ENCODE assay signal across 9 mouse cellular contexts in genomic region chr4:107163756-107164587, GRCm38 (mm10). TPM values are rescaled to one million over a fixed set of nuclear protein-coding genes. Genes with fewer than 3 reads are reported as not detected.
DNase-seq lines count a peak whose midpoint lies in the region; ATAC-seq and TF ChIP-seq lines count a peak whose summit lies in the region.
"Had no signal": no experiment of that assay in that cellular context is flagged by ENCODE, and none has a peak within 500 bp of the region (broad histone marks: within the 10 kb centered on the region; RNA-seq: fewer than 3 reads in every experiment).

No protein-coding gene starts in this region.

- peaks cover 73% of the 10 kb centered on the region for H3K36me3 ChIP-seq in G1E (replicated peaks)
- H3K36me3 ChIP-seq in forebrain, embryonic 13.5 days (ENCODE audit: poor library complexity, severe bottlenecking): peaks cover 29% of the 10 kb centered on the region
- peaks cover 38% of the 10 kb centered on the region for H3K36me3 ChIP-seq in hindbrain, embryonic 13.5 days
- 0 out of 2 replicates have a peak, but pooled peaks cover 8% of the 10 kb centered on the region for H3K36me3 ChIP-seq in lung, postnatal 0 days (ENCODE audit: insufficient read depth, low read length)

- peaks cover 27% of the 10 kb centered on the region for H3K4me1 ChIP-seq in G1E (ENCODE audit: insufficient read depth, low read depth, low read length)
- H3K4me1 ChIP-seq in forebrain, embryonic 13.5 days: peaks cover 3% of the 10 kb centered on the region; the same call in 1 of the 2 replicates
- peaks cover 8% of the 10 kb centered on the region for H3K4me1 ChIP-seq in hindbrain, embryonic 13.5 days (replicated peaks)
- H3K4me1 ChIP-seq in lung, postnatal 0 days (ENCODE audit: insufficient read depth, low read depth, low read length): no peaks in the 10 kb centered on the region
- H3K4me1 ChIP-seq: heart, embryonic 15.5 days had no signal

- peak; percentile 52 for DNase-seq in G1E (ENCODE audit: low spot score)
- DNase-seq in c-Kit-positive CD71-positive TER-119-positive erythroid progenitor cells, embryonic 14.5 days (ENCODE audit: low spot score): peak; percentile 76
- peak; percentile 70 to 79 for DNase-seq in layer of hippocampus, postnatal 10 days (ENCODE audit: low spot score in 2 of 2)
- peak; percentile 89 for DNase-seq in lung, postnatal 0 days (ENCODE audit: low spot score)
- peak; percentile 26 for DNase-seq in ovary, postnatal 10 days (ENCODE audit: low spot score)
- peak; percentile 23 to 40 for DNase-seq in thymus, adult 18-20 months

- TF ChIP-seq CTCF in G1E (IDR thresholded peaks at IDR 0.05; ENCODE audit: low read depth, low read length): peak; percentile 90
- TF ChIP-seq CTCF in lung, postnatal 0 days (IDR thresholded peaks at IDR 0.05): peak; percentile 99

- no peaks in the 10 kb centered on the region for H3K9me3 ChIP-seq in G1E (replicated peaks)
- no peaks in the 10 kb centered on the region for H3K9me3 ChIP-seq in forebrain, embryonic 13.5 days (replicated peaks)
- no peaks in the 10 kb centered on the region for H3K9me3 ChIP-seq in hindbrain, embryonic 13.5 days
- no peaks in the 10 kb centered on the region for H3K9me3 ChIP-seq in lung, postnatal 0 days (ENCODE audit: low read length)
- H3K9me3 ChIP-seq: heart, embryonic 15.5 days had no signal

- no peak for ATAC-seq in G1E (ENCODE audit: extremely low read depth, insufficient number of reproducible peaks, low FRiP score, poor library complexity, severe bottlenecking)
- ATAC-seq in forebrain, embryonic 13.5 days: peak; percentile 84
- peak; percentile 57; the same call in 1 of the 2 replicates for ATAC-seq in hindbrain, embryonic 13.5 days (ENCODE audit: low FRiP score)
- ATAC-seq in lung, postnatal 0 days: peak; percentile 75

- H3K27me3 ChIP-seq in G1E (ENCODE audit: insufficient read depth, low read length): no peaks in the 10 kb centered on the region
- H3K27me3 ChIP-seq in forebrain, embryonic 13.5 days: no peaks in the 10 kb centered on the region
- H3K27me3 ChIP-seq in hindbrain, embryonic 13.5 days: no peaks in the 10 kb centered on the region
- no peaks in the 10 kb centered on the region for H3K27me3 ChIP-seq in lung, postnatal 0 days (replicated peaks; ENCODE audit: insufficient read depth, low read length)
- H3K27me3 ChIP-seq: heart, embryonic 15.5 days had no signal

- TF ChIP-seq EP300 in lung, postnatal 0 days (IDR thresholded peaks at IDR 0.05): peak; percentile 70; the same call in 1 of the 2 replicates

- H3K4me3 ChIP-seq in G1E (ENCODE audit: low read depth, low read length): no peak overlapping the region
- H3K4me3 ChIP-seq in forebrain, embryonic 13.5 days: no peak overlapping the region
- no peak overlapping the region for H3K4me3 ChIP-seq in hindbrain, embryonic 13.5 days
- H3K4me3 ChIP-seq in lung, postnatal 0 days (ENCODE audit: low read depth, low read length): no peak overlapping the region
- H3K4me3 ChIP-seq: heart, embryonic 15.5 days had no signal

- WGBS in forebrain, embryonic 13.5 days: 51% methylated on average over 9 of the region's 9 CpGs
- 36% methylated on average over 9 of the region's 9 CpGs for WGBS in hindbrain, embryonic 13.5 days
- WGBS in lung, postnatal 0 days: 24% methylated on average over 9 of the region's 9 CpGs

- H3K27ac ChIP-seq in forebrain, embryonic 13.5 days: peak overlapping the region; percentile 45; the same call in 1 of the 2 replicates
- H3K27ac ChIP-seq in hindbrain, embryonic 13.5 days: peak overlapping the region; percentile 53; the same call in 1 of the 2 replicates
- H3K27ac ChIP-seq in lung, postnatal 0 days (ENCODE audit: low read length): no peak overlapping the region
- H3K27ac ChIP-seq: heart, embryonic 15.5 days had no signal

- no peak overlapping the region for H3K4me2 ChIP-seq in forebrain, embryonic 13.5 days
- no peak overlapping the region for H3K4me2 ChIP-seq in hindbrain, embryonic 13.5 days
- no peak overlapping the region for H3K4me2 ChIP-seq in lung, postnatal 0 days (replicated peaks; ENCODE audit: low read depth, low read length)
- H3K4me2 ChIP-seq: heart, embryonic 15.5 days had no signal

- 0 out of 2 replicates have a peak overlapping the region, but pooled peaks have one; percentile 7 for H3K9ac ChIP-seq in forebrain, embryonic 13.5 days
- 0 out of 2 replicates have a peak overlapping the region, but pooled peaks have one; percentile 24 for H3K9ac ChIP-seq in hindbrain, embryonic 13.5 days
- H3K9ac ChIP-seq in lung, postnatal 0 days (replicated peaks; ENCODE audit: low read depth): no peak overlapping the region
- H3K9ac ChIP-seq: heart, embryonic 15.5 days had no signal

RNA-seq across cellular contexts. Expression of gene Tmem59, which starts 14.2 kb away (rescaled TPM):
- total RNA-seq in G1E (2014; fragmentation: Nextera tagmentation) (191 and 209 TPM in 2 replicates), G1E (2017) (89.2 and 113 TPM in 2 replicates)
- polyA plus RNA-seq in G1E (2012): 74.2 and 102 TPM in 2 replicates
- polyA plus RNA-seq in forebrain, embryonic 13.5 days (2015; fragmentation: Nextera tagmentation; extraction: Ambion mirVana): 335 and 337 TPM in 2 replicates
- polyA plus RNA-seq in hindbrain, embryonic 13.5 days (2015; fragmentation: Nextera tagmentation; extraction: Ambion mirVana): 410 and 431 TPM in 2 replicates
- total RNA-seq in layer of hippocampus, postnatal 10 days (2021): 100 to 1,000 TPM; 154 to 161 TPM
- polyA plus RNA-seq in lung, postnatal 0 days (2015; fragmentation: Nextera tagmentation; extraction: Ambion mirVana): 790 and 798 TPM in 2 replicates

RNA-seq across cellular contexts. Expression of gene Tceanc2, which starts 14.9 kb away (rescaled TPM):
- total RNA-seq in G1E (2014; fragmentation: Nextera tagmentation) (26.5 and 65.8 TPM in 2 replicates), G1E (2017) (15.1 and 15.8 TPM in 2 replicates)
- 13.4 and 17.6 TPM in 2 replicates for polyA plus RNA-seq in G1E (2012)
- polyA plus RNA-seq in forebrain, embryonic 13.5 days (2015; fragmentation: Nextera tagmentation; extraction: Ambion mirVana): 38.9 and 52.3 TPM in 2 replicates
- 25.2 and 26.1 TPM in 2 replicates for polyA plus RNA-seq in hindbrain, embryonic 13.5 days (2015; fragmentation: Nextera tagmentation; extraction: Ambion mirVana)
- 10 to 100 TPM; 22.3 to 23.0 TPM for total RNA-seq in layer of hippocampus, postnatal 10 days (2021)
- polyA plus RNA-seq in lung, postnatal 0 days (2015; fragmentation: Nextera tagmentation; extraction: Ambion mirVana): 20.7 and 22.0 TPM in 2 replicates

RNA-seq across cellular contexts. Expression of gene Ldlrad1, which starts 45.0 kb away (rescaled TPM):
- total RNA-seq in G1E (2014; fragmentation: Nextera tagmentation) (0.75 TPM in 1 of 2 replicates, not detected in the other), G1E (2017) (not detected in 2 replicates)
- polyA plus RNA-seq in G1E (2012): not detected in 2 replicates
- polyA plus RNA-seq in forebrain, embryonic 13.5 days (2015; fragmentation: Nextera tagmentation; extraction: Ambion mirVana): not detected in 2 replicates
- polyA plus RNA-seq in hindbrain, embryonic 13.5 days (2015; fragmentation: Nextera tagmentation; extraction: Ambion mirVana): not detected in 2 replicates
- not detected for total RNA-seq in layer of hippocampus, postnatal 10 days (2021)
- polyA plus RNA-seq in lung, postnatal 0 days (2015; fragmentation: Nextera tagmentation; extraction: Ambion mirVana): 3.5 and 3.8 TPM in 2 replicates
- polyA plus RNA-seq: heart, embryonic 15.5 days had no signal

Comparison
In these comparisons a context has a peak if more than half of its experiments do, and no peak if none do; other contexts are left out.
1. DNase-seq: peak in every context shown above with its lines; median percentile 89 in lung, postnatal 0 days; 76 in c-Kit-positive CD71-positive TER-119-positive erythroid progenitor cells, embryonic 14.5 days; 74 in layer of hippocampus, postnatal 10 days; 52 in G1E; 32 in thymus, adult 18-20 months; 26 in ovary, postnatal 10 days.